Mouse (Mus musculus) retina, postnatal 7 days (tissue): Measurements from ENCODE around the gene Sec16b.

Experiments
- DNase-seq: peaks from one replicate; pipeline ENCODE4 v3.0.0-alpha.2; 2012; ENCODE audit warnings: low read depth, low spot score

Sec16b gene

GRCm38 (mm10) chr1:157558145-157558544 lies 51.6 kb downstream of the Sec16b start:
- DNase-seq, result no peak

- DNase-seq, result no peak
These were observed 53.5 kb downstream of the Sec16b start for GRCm38 (mm10) chr1:157559986-157560385.

- DNase-seq, result peak; percentile 31
These were observed 54.3 kb downstream of the Sec16b start for GRCm38 (mm10) chr1:157560654-157561386.

GRCm38 (mm10) chr1:157567819-157568218 lies 61.3 kb downstream of the Sec16b start:
- no peak for DNase-seq

GRCm38 (mm10) chr1:157569263-157570090 lies 62.9 kb downstream of the Sec16b start:
- no peak for DNase-seq

GRCm38 (mm10) chr1:157575316-157575715 lies 68.8 kb downstream of the Sec16b start:
- DNase-seq, result no peak

GRCm38 (mm10) chr1:157578336-157578735 lies 71.8 kb downstream of the Sec16b start:
- DNase-seq, result no peak

GRCm38 (mm10) chr1:157586556-157586955 lies 80.0 kb downstream of the Sec16b start:
- DNase-seq, result no peak

GRCm38 (mm10) chr1:157592039-157592438 lies 85.5 kb downstream of the Sec16b start:
- DNase-seq, result no peak

GRCm38 (mm10) chr1:157594561-157594960 lies 88.0 kb downstream of the Sec16b start:
- no peak for DNase-seq

GRCm38 (mm10) chr1:157595165-157595564 lies 88.6 kb downstream of the Sec16b start:
- peak; percentile 51 for DNase-seq

GRCm38 (mm10) chr1:157604513-157604912 lies 98.0 kb downstream of the Sec16b start:
- DNase-seq, result no peak
